Mouse (Mus musculus): ENCODE measurements around the gene Rictor. TPM values are rescaled to one million over a fixed set of nuclear protein-coding genes. Genes with fewer than 3 reads are reported as not detected.
A peak's percentile ranks its signal among the peaks of the same experiment; 100 is the strongest.

Rictor gene
- polyA plus RNA-seq (2015; fragmentation: Nextera tagmentation; extraction: Ambion mirVana): 60.2 and 75.7 TPM in 2 replicates

DNA sequence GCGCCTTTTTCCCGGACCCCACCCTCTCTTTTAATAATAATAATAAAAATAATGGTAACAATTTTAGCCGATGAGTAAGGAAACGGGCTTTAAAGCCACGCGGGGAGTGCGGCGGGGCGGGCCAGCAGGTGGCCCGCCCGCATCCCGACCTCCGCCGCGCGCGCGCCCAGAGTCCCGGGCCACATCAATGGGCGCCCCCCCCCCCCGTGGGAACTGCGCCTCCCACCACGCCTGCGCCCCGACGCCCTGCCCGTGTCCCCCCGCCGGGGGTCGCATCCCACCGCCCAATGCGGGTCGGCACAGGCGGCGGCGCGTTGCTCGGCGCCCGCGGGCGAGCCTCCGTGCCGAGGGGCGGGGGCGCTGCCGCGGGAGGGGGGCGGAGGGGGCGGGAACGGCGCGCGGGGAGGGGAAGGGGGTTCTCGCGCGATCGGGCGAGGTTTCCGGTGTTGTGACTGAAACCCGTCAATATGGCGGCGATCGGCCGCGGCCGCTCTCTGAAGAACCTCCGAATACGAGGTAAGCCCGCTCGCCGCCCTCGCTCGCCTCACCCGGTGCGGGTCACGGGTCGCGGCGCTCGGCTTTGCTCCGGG, at the start of gene Rictor:
Gene Rictor (plus strand): TSS at position 444 of the 590 bp plus-strand sequence.
- DNase-seq (ENCODE audit: low spot score): peak; percentile 90

DNA sequence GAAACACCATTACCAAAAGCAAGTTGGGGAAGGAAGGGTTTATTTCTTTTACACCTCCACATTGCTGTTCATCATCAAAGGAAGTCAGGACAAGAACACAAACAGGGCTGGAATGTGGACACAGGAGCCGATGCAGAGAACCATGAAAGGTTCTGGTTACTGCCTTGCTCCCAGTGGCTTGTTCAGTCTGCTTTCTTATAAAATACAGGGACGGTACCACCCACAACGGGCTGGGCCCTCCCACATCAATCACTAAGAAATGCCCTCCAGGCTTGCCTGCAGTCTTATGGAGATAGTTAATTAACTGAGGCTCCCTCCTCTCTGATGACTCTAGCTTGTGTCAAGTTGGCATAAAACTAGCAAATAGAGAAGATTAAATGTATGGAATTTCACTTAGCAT, 46.2 kb upstream of the Rictor start:
- no peak for DNase-seq (ENCODE audit: low spot score)

DNA sequence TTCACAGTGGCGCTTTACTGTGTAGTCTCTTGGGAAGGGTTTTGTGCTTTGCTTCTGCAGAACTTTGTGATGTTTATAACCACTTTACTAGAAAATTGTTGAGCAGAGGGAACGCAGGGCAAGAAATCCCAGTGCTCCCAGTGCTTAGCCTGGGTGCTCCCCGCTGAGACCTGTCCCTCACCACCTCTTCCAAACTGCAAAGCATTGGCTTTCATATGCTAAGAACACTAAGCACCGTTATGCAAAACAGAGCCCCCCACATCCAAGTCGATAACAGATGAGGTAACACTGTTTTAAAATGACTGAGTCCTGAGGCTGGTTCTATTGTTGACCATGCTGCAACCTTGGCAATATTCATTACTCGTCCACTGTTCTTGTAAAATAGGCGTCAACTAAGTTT, 44.2 kb upstream of the Rictor start:
- no peak for DNase-seq (ENCODE audit: low spot score)

DNA sequence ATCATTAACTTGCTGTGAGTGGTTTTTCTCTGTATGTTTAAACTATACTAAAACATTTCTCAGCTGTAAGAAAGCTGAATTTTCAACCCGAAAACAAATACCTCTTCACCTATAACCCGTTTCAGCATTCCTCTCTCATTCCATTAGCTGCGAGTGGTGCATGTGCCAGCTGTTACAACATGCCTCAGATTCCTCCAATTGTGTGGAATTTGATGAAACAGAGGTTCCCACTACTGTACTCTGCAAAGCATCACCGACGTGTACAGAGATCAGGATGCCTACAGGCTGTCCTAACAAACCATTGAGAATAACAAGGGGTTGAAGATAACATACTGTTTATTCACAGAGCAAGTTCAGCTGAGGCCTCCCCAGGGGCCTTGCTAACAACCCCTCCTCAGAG, 42.1 kb upstream of the Rictor start:
- DNase-seq (ENCODE audit: low spot score): no peak

DNA sequence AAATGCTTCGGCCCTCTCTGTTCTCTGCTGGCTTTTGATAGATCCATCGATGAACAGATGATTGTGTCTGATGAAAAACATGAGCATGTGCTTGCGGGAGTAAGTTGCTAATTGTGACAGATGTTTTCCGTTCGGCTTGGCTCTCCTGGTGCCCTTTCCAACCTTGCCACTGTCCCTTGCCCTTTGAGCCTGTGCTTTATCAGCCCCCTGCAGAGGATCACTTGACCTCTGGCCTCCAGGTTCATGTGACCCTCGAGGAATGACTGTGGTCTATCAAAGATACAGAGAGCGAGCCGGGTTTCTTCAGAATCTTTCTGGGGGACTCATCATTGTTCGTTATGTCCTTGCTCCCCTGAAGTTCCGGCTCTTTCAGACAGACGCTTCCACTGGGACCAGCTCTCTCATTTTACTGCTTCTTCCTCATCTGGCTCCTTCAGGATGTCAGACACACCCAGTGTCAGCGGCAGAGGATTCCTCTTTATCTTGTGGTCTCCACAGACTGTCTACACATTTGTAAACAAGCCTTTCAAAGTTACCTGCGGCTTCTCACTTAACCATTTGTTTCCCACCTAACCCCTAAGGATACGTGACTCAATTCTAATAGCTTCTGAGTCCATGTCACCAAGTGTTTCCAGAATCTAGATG, 39.3 kb upstream of the Rictor start:
- no peak for DNase-seq (ENCODE audit: low spot score)

DNA sequence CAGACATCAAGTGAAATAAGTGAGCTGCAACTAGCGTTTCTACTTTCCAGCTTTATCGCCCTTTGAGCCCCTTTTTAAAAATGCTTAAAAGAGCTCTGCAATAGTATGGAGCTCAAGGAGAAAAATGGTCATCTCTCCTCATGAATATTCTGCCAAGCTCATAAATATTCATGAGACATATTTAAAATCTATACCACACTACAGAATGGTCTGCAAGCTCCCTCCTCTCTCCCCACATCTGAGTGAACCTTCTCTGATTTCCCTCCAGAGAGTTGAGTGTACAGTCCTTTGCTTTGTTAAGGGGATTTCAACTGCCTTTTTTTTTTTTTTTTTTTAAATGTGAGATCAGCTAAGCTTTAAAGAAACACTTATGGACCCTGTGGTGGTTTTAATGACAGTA, 29.7 kb upstream of the Rictor start:
- DNase-seq (ENCODE audit: low spot score): no peak

DNA sequence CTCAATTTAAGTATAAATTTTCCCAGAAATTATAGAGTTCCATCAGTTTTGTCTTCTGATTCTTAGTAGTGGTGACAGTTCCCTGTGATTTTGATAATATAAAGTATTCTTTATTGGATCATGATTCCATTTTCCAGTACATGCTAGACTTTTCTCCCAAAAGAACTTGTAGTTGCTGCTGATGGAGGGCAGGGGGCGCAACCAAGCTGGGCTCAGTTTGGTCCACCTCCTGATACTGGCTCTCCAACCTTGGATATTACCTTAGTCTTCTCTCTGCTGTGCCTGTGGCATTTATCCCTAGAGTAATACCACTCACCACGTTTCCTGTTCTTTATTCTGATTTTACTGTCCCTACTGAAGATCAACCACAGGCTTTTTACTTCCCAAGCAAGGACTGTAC, 6.0 kb upstream of the Rictor start:
- DNase-seq (ENCODE audit: low spot score): no peak

DNA sequence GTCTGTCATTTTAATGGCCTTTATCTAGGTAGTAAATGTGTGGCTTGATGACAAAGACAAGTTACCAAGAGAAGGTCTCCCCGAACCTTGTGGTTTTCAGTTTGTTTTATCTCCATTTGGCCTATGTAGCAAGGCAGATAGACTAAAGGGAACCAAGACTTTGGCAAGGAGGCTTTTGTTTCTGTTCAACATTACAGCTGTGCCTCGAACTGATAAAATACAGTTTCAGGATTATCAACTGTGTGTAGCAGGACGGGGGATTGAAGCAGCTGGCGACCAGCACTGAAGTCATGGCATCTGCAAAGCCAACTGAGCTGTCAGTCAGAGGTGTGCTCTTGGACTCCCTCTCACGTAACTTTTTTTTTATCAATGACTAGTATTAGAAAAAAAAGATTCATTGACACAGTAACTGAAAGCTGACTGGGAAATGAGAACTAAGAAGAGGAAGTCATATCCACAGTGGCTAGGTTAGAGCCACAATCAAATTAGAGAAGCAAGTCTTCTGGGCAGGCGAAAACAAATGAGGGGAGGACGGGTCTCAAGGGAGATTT, 2.8 kb upstream of the Rictor start:
- no peak for DNase-seq (ENCODE audit: low spot score)

DNA sequence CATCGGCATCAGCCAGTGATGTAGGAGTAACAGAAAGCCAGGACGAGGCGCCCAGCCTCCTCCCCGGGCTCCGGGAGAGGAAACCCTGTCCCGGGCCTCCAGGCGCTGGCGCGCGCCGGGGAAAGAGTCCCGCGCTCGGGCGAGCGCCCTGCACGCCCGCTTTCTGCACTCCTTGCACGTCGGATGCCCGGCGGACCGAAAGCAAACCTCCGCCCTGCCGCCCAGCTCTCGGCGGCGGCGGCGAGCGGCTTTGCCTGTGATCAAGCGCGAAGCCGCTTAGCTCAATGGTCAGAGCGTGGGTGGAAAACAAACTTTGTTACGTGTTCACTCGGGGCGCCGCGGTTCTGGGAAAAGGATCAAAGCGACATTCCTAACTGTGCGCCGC, 636 bp upstream of the Rictor start:
- peak; percentile 54 for DNase-seq (ENCODE audit: low spot score)

DNA sequence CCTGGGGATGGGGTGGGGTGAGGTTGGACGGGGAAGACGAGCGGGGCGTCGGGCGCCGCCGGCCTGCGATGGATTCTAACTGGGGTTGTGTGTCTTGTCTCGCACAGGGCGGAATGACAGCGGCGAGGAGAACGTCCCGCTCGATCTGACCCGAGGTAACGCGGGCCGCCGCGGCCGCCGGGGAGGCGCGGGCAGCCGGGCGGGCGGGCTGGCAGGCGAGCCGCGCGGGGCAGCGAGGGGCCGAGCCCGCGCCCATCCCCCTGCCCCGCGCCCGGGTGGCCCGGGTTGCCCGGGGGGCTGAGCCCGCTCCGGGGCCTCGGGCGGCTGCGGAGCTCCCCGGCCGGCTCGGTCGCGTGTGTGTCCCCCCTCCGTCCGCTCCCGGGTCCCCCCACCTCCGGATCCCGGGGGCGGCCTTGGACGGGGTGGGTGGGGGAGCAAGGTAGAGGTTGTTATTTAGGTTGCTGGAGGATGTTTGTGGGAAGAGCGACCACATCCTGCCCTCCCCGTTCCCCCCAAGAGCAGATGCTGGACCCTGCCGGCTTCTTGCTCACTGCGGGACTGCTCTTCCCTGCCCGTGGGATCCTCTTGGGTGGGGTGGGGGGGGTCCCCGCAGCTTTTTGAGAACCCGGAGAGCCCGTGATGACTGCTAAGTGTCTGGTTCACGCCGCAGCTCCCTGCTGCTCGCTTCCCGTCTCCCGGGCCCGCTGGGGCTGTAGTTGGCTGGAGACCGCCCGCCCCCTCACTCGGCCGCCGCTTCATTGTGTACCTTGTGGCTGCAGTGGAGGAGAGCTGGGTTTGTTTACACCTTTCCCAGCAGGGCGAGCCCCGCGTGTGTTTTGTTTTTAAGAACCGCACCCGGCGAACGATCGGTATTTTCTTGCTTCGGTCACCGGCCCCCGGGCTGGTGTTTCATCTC, 605 bp downstream of the Rictor start:
- DNase-seq (ENCODE audit: low spot score): peak; percentile 80

DNA sequence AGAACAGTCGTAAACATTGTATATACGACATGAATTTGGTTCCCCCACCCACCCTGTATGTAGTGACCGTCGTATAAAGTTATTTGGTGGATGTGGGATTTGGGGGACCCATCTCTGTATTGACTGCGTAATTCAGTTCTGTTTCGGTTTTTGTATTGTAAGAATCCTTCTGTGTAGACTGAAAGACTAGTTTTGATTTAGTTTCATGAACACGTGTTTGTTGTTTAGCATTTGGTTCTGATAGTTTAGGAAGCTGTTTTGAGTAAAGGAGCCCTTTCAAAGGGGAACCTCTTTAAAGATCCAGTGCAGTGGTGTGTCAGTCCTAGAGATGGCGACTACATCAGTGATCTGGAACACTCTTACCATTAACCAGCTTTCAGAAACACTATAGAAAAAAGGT, 1.4 kb downstream of the Rictor start:
- no peak for DNase-seq (ENCODE audit: low spot score)

DNA sequence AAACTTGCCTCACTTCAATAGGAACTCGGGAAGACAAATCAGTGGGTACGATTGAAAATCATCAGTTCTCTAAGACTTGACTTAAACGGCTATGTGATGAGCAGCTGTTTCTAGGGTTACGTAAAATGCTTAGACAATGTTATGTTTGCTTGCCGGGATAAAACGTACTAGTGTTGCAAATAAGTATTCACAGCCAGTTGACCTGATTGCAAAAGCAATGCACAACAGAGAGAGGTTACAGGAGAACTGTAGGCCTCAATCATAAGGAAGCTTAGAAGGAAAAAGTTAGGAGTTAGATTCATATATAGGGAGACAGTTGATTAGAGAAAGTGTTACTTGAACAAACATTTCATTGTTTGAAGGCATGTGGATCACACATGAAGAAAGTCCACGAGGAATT, 2.2 kb downstream of the Rictor start:
- DNase-seq (ENCODE audit: low spot score): no peak

DNA sequence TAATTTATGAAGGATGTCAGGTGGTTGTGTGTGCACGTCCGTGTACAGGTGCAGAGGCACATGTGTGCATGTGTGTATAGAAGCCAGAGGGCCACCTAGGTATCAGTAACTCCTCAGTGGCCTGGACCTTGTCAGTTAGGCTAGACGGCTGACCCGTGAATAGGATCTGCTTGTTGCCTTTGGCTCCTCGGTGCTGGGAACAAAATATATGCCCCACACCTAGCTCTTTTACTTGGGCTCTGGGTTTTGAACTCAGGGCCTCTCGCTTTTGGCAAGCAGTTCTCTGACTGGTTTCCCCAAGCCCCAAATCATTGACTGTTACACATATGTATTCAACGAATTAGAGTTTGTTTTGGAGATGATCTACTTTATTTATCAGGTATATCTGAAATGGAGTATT, 3.0 kb downstream of the Rictor start:
- DNase-seq (ENCODE audit: low spot score): no peak

DNA sequence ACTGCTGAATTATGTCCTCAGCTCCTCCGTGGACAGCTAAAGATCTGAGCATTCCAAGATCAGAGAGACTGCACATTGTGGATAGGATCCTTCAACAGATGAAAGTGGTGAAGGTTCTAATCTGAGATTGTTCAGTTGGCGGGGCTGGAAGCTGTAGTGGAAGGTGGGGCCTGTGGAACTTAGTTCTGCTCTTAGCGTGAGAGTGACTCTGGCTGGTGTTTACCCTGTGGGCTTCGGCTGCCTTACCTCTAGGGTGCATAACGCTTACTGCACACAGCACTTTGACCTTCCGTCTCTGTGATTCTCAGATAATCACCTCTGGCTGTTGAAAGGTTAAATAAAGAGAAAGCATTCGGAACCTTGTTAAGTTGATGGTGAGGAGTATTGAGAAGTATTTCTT, 6.6 kb downstream of the Rictor start:
- DNase-seq (ENCODE audit: low spot score): no peak

DNA sequence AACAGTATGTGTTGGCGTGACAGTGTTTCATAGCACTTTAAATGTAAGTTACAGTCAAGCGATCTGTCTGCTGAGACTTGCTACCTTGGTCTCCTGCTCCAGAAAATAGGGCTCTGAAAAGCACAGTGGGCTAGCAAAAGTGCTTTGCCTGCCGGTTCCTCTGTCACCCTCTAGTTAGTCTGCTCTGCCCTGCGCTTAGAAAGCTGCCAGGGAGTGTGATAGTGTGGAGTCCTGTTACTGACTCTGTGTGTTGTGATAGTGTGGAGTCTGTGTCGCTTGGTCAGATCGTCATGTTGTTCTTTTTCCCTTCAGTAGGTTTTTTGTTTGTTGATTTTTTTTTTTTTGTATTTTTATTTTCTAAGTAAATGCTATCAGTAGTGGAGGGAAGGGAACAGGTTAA, 7.1 kb downstream of the Rictor start:
- DNase-seq (ENCODE audit: low spot score): no peak

DNA sequence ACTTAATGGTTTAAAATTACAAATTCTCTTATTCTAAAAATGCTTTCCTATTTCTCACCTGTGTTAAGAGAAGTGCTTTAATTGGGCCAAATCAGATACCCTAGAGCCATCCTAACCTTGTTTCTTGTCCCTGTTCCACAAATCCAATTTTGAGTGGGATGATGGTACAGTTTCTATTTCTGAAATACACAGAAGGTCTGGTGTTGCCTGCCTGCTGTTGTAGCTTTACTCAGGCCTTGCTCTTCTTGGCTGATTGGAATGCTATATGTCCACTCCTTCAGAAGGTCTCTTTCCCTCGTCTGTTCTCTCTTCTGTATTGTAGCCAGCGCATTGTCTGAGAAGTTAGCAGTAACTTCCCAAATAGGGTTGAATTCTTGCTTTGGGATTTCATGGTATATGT, 13.2 kb downstream of the Rictor start:
- DNase-seq (ENCODE audit: low spot score): no peak

DNA sequence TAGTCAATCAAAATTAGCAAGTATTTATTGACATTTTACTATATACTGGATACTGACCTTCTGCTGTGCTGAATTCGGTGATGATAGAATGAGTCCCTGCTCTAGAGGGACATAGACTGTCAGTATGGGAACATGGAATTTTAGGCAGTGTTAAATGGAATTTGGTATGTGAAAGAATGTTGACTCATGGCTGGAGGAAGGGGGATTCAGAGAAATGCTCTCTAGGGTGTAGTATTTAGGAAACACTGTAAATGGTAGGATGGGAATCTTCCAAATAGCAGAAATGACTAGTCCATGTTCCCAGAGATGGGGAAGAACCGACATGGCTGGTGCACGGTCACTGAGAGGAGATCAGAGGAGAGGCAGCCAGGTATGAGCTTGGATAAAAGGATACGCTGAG, 13.6 kb downstream of the Rictor start:
- DNase-seq (ENCODE audit: low spot score): no peak

DNA sequence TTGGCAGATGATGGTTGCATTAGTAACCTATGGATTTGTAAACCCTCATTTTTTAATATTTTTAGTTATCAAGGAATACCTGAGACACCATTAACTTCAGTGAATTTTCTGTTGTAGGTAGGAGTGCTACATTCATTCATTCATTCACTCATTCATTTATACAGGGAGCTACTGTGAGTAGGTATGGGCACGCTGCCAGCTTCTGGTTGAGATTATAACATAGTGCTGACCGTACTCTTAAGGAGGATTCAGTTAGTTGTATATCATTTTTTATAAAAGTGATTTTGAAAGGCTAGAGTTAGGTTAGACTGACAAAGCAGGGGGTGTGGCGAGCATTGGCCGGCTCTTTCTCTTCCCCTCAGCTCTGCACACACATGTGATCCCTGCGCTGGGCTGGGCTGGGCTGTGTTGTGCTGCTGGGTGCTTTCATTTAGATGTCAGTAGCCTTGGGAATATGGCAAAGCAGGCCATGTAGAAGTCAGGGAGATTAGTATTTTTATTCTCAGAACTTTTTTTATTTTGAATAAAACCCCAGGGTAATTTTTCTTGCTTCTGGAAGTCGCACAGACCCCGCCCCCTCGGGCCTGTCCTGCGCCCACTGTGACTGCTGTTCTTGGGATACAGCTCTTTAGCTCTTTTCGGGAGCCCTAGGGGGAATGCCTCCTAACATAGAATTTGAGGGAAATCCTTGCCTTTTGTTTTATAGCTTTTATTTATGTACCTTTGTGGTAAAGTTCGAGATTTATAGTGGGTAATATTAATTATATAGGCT, 14.4 kb downstream of the Rictor start:
- no peak for DNase-seq (ENCODE audit: low spot score)

DNA sequence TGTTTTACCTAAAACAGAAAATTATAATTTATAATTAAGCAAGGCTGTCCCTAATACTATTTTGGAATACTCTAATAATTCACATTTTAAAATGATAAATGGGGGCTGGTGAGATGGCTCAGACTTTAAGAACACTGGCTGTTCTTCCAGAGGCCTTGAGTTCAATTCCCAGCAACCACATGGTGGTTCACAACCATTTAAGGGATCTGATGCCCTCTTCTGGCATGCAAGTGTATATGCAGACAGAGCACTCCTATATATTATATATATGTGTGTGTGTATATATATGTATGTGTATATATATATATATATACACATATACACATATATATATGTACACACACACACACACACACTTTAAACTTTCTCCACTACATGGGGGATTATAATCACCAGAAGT, 15.2 kb downstream of the Rictor start:
- DNase-seq (ENCODE audit: low spot score): no peak

DNA sequence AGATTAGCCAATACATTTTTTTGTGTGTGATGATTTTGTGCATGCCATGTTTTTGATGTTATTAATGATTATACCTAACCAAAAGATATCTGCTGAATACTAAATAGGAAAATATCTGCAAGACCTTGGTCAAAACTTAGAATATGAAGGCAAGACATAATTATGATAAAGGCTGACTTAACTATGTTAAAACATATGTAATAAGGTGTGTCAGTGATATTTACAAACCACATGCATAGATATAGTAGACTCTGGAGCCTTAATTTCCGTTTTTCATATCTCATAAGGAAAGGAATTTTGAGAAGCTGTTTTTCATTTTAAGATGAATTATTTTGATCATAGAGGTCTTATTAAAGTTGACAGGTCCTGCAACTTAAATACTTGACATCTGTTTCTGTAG, 16.3 kb downstream of the Rictor start:
- no peak for DNase-seq (ENCODE audit: low spot score)

DNA sequence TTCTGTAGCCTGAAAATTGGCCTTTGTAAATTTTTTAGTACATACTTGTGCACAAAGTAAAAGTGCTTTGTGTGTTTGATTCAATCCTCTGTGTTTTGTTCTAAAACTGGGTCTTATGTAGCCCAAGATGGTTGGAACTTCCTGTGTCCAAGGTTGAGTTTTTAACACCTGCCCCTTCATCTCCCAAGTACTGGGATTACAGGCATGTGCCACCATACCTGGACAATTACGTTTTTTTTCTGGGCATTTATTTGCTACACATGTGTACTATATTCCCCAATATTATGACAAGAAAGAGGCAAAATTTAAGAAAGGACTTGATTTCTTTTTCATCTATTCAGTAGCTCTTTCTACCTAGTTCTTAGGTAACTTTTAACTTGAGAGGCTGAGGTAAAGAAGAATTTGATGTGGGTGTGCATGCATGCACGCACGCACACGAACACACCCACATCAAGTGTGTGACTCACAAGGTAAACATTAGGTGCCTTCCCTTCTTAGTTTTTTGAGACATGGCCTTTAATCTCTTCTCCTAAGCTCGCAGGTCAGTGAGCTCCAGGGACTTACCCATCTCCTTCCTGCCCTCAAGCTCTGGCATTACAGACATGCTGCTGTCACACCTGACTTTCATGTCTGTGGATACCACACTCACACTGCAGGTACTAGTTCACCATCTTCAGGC, 18.1 kb downstream of the Rictor start:
- no peak for DNase-seq (ENCODE audit: low spot score)
